Mouse (Mus musculus) megakaryocyte, embryonic 14.5 days (primary cell): ENCODE measurements around the gene Tlnrd1.

Experiments used
- FLI1 ChIP-seq: IDR thresholded peaks from 2 replicates; pipeline ENCODE4 v1.6.1; 2012; ENCODE audit warnings: low read length, inconsistent platforms, mixed read lengths
- GATA1 ChIP-seq: IDR thresholded peaks from 3 replicates; pipeline ENCODE4 v1.6.1; 2012; ENCODE audit warnings: mixed read lengths, low read length, inconsistent platforms, borderline replicate concordance

GRCm38 (mm10) chr7:83901425-83901824, 17.3 kb upstream of the Tlnrd1 start:
- TF ChIP-seq GATA1 (no peak), FLI1 (no peak)
